Mouse (Mus musculus) heart, postnatal 25 days (tissue): ENCODE measurements around the gene Atoh8. TPM values are rescaled to one million over a fixed set of nuclear protein-coding genes. Genes with fewer than 3 reads are reported as not detected.
A peak's percentile ranks its signal among the peaks of the same experiment; 100 is the strongest.

Source experiments
- DNase-seq: peaks from one replicate; pipeline ENCODE4 v3.0.0; 2022; ENCODE audit warnings: low spot score
- intact Hi-C: fragments of 180-260 bp; cut with DNase I; formaldehyde crosslinking; loops from one replicate; pipeline ENCODE4 v1.15.1; 2025
- total RNA-seq, 2 experiments: library from RNA; stranded (reverse); gene quantifications; 2 replicates each; pipeline ENCODE4 v1.2.3; 2021

Gene Atoh8
- total RNA-seq, 2 experiments from 2014 or later = 6.1 to 12.4 TPM

DNA sequence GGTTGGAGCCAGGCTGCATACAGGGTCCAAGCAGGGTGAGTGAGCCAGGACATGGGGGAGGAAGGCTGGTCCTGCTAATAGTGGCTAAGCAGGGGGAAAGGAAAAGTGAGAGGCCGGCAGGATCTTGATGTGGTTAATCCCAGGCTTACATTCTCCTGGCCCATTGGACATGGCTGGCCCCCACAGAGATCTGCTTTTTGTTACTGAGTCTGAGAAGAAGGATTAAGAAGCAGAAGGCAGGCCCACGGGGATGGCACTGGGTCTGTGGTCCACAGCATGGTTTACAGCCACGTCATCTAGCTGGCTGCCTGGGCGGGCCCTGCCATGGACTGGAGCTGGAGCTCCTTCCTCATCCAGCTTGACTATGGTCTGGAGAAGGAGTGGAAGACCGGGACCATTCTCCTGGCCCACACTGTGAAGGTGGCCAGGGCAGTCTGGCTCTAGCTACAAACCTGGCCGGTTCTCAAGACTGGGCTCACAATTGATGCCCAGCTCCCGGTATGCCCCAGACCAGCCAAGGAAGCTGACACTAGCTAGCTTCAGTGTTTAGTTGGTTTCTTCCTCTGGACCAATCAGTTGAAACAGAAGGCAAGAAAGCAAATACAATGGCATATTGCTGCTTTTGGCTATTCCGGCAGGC, 26.9 kb downstream of the Atoh8 start:
- intact Hi-C loops = no loop called here
- no peak for DNase-seq

GRCm38 (mm10) chr6:72206021-72206420, 29.4 kb downstream of the Atoh8 start:
- intact Hi-C loops = no loop called here
- no peak for DNase-seq

- DNase-seq = no peak
- intact Hi-C loops = no loop called here
Measured at GRCm38 (mm10) chr6:72204858-72205257, 30.5 kb downstream of the Atoh8 start.

DNA sequence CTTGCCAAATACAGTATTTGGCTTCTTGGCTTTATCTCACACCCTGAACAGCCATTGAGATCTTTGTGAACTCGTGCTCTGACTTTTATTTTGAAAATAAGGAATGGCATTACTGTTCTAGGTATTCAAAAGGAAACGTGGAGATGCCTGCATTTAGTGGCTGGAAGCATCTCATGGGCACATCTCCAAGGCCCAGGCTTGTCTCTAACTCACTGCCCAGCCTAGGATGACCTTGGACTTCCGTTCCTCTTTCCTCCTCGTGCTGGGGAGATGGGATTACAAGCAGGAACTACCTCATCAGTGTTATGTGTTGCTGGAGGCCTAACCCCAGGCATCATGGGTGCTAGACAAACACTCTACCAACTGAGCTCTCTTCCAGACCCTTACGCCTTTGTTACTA, 32.1 kb downstream of the Atoh8 start:
- intact Hi-C loops = no loop called here
- no peak for DNase-seq

DNA sequence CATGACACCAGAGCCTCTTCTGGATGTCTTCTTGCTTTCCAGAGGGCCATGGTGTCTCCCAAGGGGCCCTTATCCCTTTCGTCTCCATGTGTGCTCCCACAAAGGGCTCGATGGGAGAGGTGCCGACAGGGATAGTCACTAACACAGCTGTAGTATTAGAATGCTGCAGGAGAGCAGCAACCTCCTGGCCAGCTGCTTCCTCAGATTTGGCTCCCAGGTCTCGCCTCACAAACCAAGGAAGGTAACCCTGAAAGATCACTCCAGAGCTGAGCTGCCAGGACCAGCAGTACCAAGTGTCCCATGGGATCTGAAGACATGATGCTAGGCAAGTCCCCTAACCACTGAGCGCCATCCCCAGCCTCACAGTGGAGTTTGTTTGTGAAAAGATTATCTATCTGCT, 32.6 kb downstream of the Atoh8 start:
- intact Hi-C loops = no loop called here
- DNase-seq = no peak

DNA sequence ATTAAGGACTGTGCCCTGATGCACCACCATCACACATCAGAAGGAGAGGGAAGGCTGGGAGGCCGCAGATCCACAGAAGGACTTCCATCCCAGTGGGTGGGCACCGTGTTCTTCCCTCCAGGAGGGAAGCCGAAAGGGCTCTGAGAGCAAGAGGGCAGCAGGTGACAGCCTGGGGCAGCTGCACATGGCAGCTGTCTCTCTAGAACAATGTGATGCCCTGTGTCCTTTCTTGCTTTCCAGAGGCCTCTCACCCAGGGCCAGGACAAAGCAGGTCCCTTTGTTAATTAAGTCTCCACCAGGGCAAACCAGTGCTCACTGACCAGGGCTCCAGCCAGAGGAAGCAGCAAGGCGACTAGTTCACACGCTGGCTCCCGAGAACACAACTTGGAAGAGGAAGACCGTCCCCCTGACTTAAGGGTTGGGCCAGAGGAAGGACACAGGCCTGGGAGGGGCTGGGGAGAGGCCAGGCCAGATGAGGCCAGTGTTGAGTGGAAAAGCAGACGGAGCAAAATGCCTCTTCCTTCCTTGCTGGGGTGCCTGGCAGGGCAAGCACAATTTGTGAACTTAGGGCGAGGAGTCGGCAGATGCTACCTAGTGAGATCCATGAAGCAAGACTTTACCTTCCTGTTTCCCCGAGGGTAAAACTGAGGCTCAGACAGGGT, 34.7 kb downstream of the Atoh8 start:
- intact Hi-C loops = no loop called here
- peak; percentile 67 for DNase-seq

GRCm38 (mm10) chr6:72197515-72197914, 37.9 kb downstream of the Atoh8 start:
- intact Hi-C loops = no loop called here
- no peak for DNase-seq

- intact Hi-C loops = no loop called here
- DNase-seq = no peak
Measured at GRCm38 (mm10) chr6:72196660-72197059, 38.7 kb downstream of the Atoh8 start.

GRCm38 (mm10) chr6:72190577-72190976, 44.8 kb downstream of the Atoh8 start:
- DNase-seq = no peak
- intact Hi-C loops = no loop called here

- DNase-seq = no peak
- intact Hi-C loops = no loop called here
Measured at GRCm38 (mm10) chr6:72190120-72190519, 45.3 kb downstream of the Atoh8 start.

- peak; percentile 36 for DNase-seq
- intact Hi-C loops = loop anchor here (5.0 kb wide), 1 partner anchor 218 kb away; no protein-coding TSS in a partner anchor
Measured at GRCm38 (mm10) chr6:72189061-72189863, 46.1 kb downstream of the Atoh8 start.

- DNase-seq = no peak
- intact Hi-C loops = loop anchor here (1.0 to 5.0 kb wide), 4 partner anchors 30 to 220 kb away; no protein-coding TSS in a partner anchor
Measured at GRCm38 (mm10) chr6:72186809-72187208, 48.6 kb downstream of the Atoh8 start.

- intact Hi-C loops = loop anchor here (1.0 to 5.0 kb wide), 4 partner anchors 31 to 221 kb away; no protein-coding TSS in a partner anchor
- DNase-seq = peak; percentile 60
Measured at GRCm38 (mm10) chr6:72185893-72186490, 49.4 kb downstream of the Atoh8 start.

DNA sequence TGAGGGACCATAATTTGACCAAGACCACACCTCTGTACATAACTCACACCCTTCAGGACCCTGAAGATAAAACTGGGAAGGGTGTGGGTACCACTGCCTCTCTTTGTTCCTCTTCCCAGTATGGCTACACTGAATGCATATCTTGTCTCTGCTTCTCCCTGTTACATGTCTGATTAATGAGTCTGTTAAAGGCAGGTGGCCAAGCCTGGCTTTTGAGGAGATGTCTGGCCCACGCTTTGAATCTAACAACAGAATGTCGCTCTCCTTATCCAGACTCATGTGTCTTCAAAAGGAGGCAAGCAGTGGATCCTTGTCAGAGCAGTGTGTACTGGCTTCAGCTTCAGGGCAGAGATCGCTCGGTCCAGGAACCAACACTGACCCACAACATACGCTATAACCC, 50.8 kb downstream of the Atoh8 start:
- intact Hi-C loops = no loop called here
- DNase-seq = no peak

DNA sequence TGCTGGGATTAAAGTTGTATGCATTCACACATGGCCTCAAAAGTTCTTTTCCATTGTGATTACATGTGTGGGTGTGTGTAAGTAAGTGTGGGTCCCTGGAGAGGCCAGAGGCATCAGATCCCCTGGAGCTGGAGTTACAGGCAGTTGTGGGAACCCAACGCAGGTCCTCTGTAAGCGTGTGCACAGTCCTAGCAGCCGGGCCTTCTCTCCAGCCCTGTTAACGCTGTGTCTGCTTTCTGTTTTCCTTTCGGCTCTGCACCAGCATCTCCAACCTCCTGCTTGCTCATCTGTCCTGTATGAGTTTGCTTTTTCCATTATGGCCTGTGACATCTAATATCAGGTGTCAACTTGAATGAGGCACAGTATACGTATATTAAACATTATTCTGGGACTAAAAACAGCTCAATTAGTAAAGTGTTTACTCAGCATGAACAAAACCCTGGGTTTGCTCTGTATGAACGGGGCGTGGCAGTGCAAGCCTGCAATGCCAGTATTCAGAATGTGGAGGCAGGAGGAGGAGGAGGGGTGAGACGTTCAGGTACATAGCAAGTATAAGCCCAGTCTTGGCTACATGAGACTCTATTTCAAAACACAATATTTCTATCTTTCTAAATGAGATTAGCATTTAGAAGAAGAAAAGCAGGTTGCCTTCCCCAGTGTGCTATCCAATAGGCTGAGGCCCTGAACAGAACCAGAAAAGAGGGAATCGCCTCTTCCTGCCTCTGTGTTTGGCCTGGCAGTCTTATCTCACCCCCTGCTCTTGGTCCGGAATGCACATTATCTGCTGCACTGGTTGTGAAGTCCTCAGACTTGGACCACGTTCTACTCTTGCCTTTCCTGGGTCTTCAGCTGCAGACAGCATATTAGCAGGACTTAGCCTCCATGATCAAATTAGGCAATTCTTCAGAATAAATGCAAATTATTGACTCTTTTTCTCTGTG, 55.5 kb downstream of the Atoh8 start:
- DNase-seq = no peak
- intact Hi-C loops = no loop called here

- intact Hi-C loops = no loop called here
- no peak for DNase-seq
Measured at GRCm38 (mm10) chr6:72179006-72179405, 56.4 kb downstream of the Atoh8 start.

DNA sequence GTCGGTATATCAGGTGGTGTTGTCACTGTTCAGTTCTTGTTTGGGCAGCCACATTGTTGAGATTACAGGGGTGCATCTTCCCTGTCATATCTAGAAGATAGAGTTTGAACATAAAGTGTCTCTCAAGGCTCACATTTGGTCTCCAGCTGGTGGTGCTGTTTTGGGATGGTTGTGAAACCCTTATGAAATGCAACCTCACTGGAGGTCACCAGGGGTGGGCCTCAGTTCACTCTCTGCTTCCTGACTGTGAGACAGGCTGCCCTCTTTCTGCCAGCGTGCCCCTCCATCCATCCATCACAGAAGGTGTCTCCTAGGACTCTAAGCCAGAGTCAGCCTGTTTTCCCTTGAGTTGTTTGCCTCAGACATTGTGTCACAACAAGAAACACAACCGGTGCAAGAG, 58.0 kb downstream of the Atoh8 start:
- intact Hi-C loops = no loop called here
- DNase-seq = no peak

DNA sequence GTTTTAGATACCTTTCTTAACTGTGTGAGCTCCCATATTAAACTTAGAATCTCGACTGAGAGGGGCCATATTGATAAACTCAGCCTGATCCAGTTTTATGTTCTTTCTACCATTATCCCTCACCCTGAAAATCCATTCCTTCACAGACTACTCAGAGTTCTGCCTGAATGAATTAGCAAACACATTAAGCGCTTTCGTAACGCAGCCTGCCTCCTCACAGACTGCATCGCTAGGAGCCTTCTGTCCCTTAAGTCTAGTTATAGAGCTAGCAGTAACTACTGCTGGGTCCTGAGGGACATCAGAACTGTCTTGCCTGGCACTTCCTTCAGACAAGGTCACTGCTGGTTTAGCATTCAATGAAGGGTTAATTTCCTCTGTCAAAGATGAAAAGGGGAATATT, 59.4 kb downstream of the Atoh8 start:
- intact Hi-C loops = no loop called here
- DNase-seq = no peak

DNA sequence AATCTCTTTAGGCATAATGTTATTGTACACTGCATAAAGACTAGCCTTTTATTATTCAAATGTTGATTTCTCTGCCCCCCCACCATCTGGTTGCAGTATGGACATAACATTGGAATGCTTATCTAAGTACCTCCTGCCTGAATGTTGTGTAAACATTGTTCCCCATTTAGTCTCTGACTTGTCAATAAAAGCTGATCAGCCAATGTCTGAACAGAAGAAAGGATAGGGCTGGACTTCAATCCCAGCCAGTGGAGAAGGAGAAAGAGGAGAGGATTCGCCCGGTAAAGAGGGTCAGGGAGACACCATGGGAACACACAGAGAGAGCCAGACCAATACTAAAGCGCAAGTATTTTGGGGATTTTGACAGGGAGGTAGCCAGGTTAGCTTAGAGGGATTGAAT, 60.0 kb downstream of the Atoh8 start:
- intact Hi-C loops = no loop called here
- DNase-seq = no peak
